Mouse (Mus musculus): Measurements from ENCODE around the gene Oat.

Oat gene

DNA sequence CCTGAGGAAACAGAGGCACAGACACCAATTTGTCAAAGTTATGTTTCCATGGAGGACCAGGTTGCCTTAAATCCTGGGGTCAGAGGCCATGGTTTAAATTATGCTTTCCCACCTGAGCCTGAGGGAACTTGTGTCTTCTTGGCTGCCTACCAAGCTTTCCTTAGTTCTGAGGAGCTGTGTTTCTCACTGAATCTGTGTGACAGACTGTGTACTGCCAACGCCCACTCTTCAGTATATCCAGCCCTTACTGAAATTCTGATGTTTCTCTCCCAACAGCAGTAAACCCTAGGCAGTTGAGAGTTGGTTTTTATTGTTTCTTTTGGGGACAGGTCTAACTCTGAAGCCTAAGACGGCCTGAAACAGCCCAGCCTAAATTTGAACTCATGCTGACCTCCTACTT is 17.6 kb upstream of the Oat start:
- no peak for DNase-seq (ENCODE audit: low spot score)

- no peak for DNase-seq (ENCODE audit: low spot score)
Measured at GRCm38 (mm10) chr7:132589610-132590009, 13.4 kb upstream of the Oat start.

DNA sequence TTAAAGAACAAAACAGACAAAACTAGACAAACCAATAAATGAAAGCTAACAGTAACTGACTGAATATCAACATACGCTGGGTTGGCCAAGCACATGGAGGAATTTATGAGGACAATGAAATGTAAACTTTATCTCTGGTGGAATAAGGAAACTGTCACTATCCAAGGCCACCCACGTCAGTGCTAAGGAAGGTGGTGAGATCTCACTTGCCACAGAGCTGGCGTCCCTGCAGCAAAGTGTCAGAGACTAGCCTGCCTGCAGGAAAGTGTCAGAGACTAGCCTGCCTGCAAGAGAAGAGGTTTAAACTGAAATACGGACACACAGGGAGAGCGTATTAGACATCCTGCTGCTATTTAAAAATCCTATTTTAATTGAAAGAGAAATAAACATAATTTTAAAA is 11.0 kb upstream of the Oat start:
- no peak for DNase-seq (ENCODE audit: low spot score)

DNA sequence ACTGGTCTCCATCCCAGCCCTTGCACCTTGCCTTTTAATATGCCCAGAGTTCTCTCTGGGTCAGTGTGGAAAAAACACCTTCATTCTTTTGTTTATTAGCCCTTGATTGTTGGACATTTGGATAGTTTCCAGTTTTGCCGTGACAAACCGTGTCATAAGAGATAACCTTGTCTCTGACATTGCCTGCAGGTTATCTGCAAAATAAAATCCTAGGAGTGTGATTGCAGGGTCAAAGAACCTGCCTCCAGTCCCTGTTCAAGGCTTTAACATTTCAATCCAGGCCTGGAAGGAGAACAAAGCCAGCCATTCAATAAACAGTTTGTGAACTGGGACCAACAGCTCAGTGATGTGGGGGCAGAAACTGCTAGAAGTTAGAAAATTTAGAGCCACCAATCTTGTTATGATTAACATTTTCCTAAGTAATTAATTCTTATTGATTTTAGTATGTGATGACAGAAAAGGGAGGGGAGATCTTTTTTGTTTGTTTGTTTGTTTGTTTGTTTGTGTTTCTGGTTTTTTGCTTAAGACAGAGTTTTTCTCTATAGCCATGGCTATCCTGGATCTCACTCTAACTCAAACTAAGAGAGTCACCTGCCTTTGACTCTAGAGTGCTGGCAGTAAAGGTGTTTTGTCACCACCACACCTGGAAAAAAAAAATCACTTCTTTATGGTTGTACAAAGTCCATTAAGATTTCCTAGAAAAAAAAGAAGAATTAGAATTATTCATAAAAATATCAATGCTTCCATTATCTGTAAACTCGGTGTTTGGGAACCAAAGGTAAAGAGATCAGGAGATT is 9.7 kb upstream of the Oat start:
- DNase-seq (ENCODE audit: low spot score): no peak

DNA sequence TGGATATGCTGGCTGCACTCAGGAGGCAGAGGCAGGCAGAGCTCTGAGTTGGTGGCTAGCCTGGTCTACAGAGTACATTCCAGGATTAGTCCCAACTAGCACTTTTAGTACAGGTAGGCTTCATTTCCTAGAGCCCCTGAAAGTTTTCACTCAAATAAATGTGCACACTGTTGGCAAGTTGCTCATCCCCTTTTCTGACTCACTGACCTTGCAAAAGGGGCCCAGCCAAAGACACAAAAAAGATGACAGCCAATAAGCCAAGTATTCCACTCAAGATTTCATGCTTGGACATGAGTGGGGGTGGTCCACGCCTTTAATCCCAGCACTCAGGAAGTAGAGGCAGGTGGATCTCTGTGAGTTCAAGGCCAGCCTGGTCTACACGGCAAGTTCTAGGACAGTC is 5.2 kb upstream of the Oat start:
- no peak for DNase-seq (ENCODE audit: low spot score)

GRCm38 (mm10) chr7:132580511-132580910 is 4.3 kb upstream of the Oat start:
- DNase-seq (ENCODE audit: low spot score): no peak

DNA sequence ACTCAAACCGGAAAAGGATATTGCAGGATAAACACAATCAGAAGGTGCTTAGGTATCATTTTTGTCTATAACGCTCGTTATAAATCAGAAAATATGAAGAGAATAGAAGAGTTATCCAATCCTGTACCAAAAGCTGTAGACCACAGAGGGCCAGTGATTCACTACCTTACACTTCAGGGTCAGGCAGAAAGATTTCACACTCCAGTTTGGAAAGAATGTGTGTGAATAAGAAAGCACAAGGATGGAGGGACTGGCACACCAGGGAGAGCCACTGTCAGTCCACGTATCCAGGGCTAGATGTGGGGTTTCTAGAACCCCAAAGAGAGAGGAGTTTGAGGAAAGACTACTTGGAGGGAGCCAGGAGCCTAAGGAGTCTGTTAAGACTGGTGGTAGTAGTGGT is 693 bp upstream of the Oat start:
- no peak for DNase-seq (ENCODE audit: low spot score)

GRCm38 (mm10) chr7:132575623-132576022 is 575 bp downstream of the Oat start:
- peak; percentile 90 for DNase-seq (ENCODE audit: low spot score)

- DNase-seq (ENCODE audit: low spot score): no peak
Measured at GRCm38 (mm10) chr7:132574646-132575045, 1.6 kb downstream of the Oat start.

- no peak for DNase-seq (ENCODE audit: low spot score)
Measured at GRCm38 (mm10) chr7:132573205-132573604, 3.0 kb downstream of the Oat start.

DNA sequence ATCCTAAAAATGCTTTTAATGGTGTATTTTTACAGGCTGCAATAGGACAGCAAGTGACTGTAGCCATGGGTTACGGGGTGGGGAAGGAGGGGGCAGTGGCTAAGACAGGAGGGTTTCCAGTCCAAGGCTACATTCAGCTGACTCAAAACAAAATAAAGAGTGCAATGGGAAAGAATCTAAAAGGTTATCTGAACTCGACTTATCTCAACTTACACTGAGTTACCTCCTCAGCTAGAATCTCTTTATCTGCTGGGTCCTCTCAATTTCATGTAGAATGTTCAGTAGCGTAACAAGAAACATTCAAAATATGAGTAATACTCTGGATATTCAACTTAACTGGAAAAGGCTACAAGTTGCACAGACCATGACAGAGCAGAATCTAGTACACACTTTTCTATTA is 3.5 kb downstream of the Oat start:
- DNase-seq (ENCODE audit: low spot score): no peak

DNA sequence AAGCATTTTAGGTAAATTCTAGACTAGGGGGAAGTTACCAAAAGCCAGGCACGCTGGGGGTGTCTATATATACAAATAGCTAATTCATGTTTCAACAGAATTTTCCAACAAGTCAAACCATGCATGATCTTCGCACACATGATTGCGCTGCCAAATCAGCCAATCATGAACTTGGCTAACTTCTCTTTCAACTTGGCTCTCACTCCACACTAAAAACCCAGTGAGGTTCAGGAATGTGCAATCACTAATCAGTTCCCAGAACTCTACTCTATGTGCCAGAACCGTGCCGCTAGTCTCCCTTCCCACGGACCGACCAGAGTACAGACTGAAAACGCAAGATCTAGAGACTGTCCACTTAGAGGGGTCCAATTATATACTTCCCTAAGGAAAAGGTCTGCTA is 4.7 kb downstream of the Oat start:
- no peak for DNase-seq (ENCODE audit: low spot score)

- DNase-seq (ENCODE audit: low spot score): peak; percentile 56
Measured at GRCm38 (mm10) chr7:132570071-132570470, 6.1 kb downstream of the Oat start.

DNA sequence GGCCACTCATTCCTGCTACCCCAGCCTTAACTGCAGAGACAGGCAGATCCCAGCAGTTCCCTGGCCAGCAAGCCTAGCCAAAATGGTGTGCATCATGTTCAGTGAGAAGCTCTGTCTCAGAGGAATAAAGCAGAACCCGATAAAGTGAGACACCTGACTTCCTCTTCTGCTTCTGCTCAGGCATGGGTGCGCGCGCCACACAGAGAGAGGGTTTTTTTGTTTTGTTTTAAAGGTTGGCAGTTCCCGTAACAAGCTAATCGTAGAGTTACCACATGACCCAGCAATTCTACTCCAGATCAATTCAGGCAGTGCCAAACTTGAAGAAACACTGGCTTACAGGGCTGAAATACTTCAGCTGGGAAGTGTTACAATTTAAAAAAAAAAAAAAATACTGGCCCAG is 7.4 kb downstream of the Oat start:
- no peak for DNase-seq (ENCODE audit: low spot score)

GRCm38 (mm10) chr7:132565831-132566230 is 10.4 kb downstream of the Oat start:
- DNase-seq (ENCODE audit: low spot score): peak; percentile 42

DNA sequence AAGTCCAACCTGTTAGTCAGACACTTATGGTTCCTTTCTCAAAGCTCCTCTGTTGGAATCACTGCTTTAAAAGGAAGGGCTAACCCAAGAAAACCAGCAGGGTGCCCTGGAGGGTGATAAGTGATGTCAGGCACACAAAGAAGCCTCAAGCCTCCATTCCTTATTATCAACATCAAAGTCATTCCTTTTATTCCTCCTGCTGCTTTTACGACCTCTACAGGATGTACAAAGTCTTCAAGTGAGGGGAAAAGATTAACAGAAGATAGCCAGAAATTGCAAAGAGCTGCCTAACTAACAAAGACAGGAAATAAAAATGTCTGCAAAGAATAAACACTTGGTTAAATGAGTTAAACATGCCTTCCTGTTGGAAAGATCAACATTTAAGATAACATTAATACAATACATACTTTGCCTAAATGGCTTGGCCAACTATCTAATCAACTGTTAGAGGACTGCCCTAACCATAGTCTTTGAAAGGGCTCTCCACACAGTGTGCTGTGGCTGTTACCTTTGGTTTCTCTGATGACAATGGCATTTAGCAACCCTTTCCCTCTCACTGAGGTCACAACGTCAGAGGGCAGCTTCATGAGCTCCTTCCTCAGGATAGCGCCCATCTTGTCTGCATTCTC is 16.9 kb downstream of the Oat start:
- DNase-seq (ENCODE audit: low spot score): no peak

DNA sequence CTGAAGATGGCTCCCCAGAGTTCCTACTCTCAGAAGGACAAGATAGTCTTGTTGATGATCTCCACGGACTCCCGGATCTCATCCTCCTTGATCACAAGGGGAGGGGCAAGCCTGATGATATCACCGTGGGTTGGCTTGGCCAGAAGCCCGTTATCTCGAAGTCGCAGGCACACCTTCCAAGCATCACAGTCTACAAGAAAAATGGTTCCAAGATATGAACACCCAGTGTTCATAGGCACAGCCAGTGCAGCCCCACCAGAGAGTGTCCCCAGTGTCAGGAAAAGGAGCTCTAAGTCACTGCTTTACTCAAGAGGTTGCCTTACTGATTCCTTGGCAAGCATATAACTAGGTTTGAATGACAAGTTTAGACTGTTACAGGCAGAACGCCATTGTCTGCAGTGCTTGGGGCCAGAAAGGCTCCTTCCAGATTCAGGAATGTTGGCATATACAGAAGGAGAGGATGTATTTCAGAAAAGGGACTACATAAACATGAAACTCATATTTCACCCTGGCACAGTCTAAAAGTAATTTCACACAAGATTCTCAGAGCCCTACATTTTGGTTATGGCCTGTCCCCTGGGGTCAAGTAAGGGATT is 18.0 kb downstream of the Oat start:
- DNase-seq (ENCODE audit: low spot score): no peak

DNA sequence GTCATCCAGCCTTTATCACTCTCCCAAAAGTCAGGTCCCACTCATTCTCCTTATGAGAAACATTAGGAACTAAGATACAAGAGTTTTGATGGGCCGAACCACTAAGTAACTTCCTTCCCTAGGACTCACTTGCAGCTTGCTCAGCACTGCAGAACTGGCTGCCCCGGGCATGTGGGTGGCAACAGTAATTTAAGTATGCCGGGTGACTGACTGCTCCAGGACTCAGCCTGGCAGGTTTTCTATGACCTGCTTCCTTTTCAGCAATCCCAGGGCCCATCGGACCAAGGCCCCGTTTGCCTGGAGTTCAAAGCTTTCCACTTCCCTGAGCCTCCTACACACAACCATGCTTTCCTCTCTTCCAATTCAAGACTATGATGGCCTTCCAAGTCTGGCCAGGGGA is 19.6 kb downstream of the Oat start:
- no peak for DNase-seq (ENCODE audit: low spot score)

- no peak for DNase-seq (ENCODE audit: low spot score)
Measured at GRCm38 (mm10) chr7:132555911-132556310, 20.3 kb downstream of the Oat start.

- DNase-seq (ENCODE audit: low spot score): no peak
Measured at GRCm38 (mm10) chr7:132554091-132554490, 22.1 kb downstream of the Oat start.

GRCm38 (mm10) chr7:132551351-132552126 is 24.7 kb downstream of the Oat start:
- DNase-seq (ENCODE audit: low spot score): peak; percentile 92

GRCm38 (mm10) chr7:132547126-132547525 is 29.1 kb downstream of the Oat start:
- DNase-seq (ENCODE audit: low spot score): no peak

GRCm38 (mm10) chr7:132542427-132542826 is 33.8 kb downstream of the Oat start:
- no peak for DNase-seq (ENCODE audit: low spot score)
